Mouse (Mus musculus) layer of hippocampus, adult 2 months (tissue): ENCODE results near the gene Ttc1. TPM values are rescaled to one million over a fixed set of nuclear protein-coding genes. Genes with fewer than 3 reads are reported as not detected.

Source experiments
- DNase-seq, 2 experiments: peaks; one replicate each; pipeline ENCODE4 v3.0.0; 2022; ENCODE audit warnings: low spot score in 2 of 2
- H3K27ac ChIP-seq: fragments of 200-600 bp; 2 replicates; pipeline ENCODE4 v1.8.1; 2022
- H3K4me3 ChIP-seq: fragments of 200-600 bp; 2 replicates; pipeline ENCODE4 v1.8.1; 2022; ENCODE audit warnings: mild to moderate bottlenecking
- CTCF ChIP-seq: fragments of 200-600 bp; conservative IDR thresholded peaks from 2 replicates; pipeline ENCODE4 v1.8.1; 2022; ENCODE audit warnings: antibody characterized with exemption, mild to moderate bottlenecking, moderate library complexity
- long read RNA-seq, 2 experiments: library from polyadenylated mRNA; stranded (forward); transcript quantifications; one replicate each; pipeline ENCODE4 v2.0.0; 2021; ENCODE audit warnings: borderline mapping rate in 2 of 2
- total RNA-seq, 2 experiments: library from RNA; stranded (reverse); gene quantifications; 2 replicates each; pipeline ENCODE4 v1.2.3; 2021

Gene Ttc1
- 10 to 100 TPM; 55.1 to 58.2 TPM for total RNA-seq
- long read RNA-seq, experiment 1, transcript Ttc1-201 (8 exons, 1,438 nt) = major isoform, 45 of 47 reads
- long read RNA-seq, experiment 1, partial matches to known transcripts = 1 of 47 reads
- long read RNA-seq, experiment 1, other reads (novel, unspliced or antisense) = 1 of 47 reads
- long read RNA-seq, experiment 2, transcript Ttc1-201 (8 exons, 1,438 nt) = major isoform, 65 of 73 reads
- long read RNA-seq, experiment 2, partial matches to known transcripts = 5 of 73 reads
- long read RNA-seq, experiment 2, other reads (novel, unspliced or antisense) = 3 of 73 reads

DNA sequence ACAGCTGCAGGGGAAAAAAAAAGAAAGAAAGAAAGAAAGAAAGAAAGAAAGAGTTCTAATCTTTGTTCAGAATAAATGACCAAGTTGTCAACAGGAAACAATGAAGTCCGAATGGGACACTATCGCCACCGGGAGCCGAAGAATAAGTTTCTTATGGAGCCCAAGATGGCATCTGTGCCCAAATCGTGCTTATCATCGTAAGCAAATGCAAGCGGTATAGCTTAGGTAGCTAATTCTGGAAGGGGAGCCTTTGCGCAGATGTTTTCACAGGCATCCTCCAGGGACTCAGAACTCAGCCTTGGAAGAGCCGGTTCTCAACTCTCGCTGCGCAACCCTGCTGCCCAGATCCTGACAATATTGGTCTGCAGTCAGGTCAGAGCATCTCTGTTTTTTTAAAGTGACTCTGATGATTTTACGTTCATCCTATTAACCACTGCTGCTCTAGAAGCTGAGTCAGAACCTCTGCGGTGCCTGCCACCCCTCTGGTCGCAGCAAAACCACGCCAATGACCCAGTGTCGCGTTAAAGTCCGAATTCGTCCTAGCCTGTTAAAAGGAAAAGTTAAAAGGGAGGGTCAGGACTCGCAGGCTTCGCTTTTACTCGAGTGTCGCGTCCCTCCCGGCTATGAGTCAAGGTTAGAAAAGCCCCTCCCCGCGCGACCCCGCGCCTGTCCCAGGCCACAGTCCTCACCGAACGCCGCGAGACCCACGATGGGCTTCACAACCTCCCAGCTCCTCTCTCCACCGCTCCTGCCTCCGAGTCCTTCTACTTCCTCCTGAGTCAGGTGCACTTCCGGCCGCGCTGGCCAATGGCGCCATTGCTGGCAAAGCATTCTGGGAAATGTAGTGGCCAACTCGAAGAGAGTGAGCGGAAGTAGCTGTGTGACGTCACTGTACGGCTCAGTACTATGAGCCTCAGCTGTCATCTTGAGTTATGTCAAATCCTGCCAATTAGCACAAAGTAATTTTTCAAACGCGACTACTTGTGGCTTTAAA, at the start of gene Ttc1:
Gene Ttc1, minus strand, starts transcription at position 776 of the 994 bp plus-strand sequence.
- no peak for TF ChIP-seq CTCF
- Histone ChIP-seq H3K27ac (peak within 1 kb of the TSS; percentile 85), H3K4me3 (peak within 1 kb of the TSS; percentile 93)
- peak; percentile 97 to 98 for DNase-seq

DNA sequence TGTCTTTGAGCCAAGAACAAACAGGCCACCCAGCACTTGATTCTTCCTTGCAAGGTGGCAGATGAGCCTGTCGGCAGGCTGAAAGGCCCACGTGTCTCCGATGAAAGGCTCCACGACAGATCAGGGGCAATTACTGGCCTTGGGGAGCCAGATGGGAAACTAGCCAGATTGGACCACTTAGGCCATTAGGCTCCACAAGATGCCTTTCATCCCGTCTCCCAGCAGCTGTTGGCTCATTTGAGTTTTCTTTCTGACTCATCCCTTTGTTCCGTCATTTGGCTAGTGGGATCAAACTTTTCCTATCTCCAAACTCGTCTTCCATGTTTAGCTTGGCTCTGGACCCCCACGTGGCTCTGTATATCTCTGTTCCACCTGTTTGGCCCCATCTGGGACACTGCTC, 48.2 kb upstream of the Ttc1 start:
- H3K27ac ChIP-seq = no peak overlapping the region
- no peak for DNase-seq
- no peak for TF ChIP-seq CTCF
- H3K4me3 ChIP-seq = no peak overlapping the region

DNA sequence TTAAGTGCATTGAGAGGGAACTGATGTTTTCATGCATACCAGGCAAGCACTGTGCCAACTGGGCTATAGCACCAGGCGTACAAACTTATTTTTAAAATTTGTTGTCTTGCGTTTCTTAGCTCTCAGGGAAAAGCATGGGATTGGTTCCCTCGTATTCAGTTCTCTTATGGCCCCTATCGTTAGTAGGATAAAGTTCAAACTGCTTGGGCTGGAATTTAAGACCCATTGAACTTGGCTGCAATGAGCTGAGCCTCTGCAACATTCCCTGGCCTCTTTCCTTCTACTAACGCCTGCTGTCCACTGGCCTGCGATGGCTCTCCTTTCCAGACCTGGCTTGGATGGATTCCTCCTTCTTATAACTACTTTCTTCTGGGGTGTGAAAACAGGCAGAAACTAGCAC, 42.6 kb upstream of the Ttc1 start:
- Histone ChIP-seq H3K27ac (no peak overlapping the region), H3K4me3 (no peak overlapping the region)
- TF ChIP-seq CTCF = no peak
- DNase-seq = no peak

DNA sequence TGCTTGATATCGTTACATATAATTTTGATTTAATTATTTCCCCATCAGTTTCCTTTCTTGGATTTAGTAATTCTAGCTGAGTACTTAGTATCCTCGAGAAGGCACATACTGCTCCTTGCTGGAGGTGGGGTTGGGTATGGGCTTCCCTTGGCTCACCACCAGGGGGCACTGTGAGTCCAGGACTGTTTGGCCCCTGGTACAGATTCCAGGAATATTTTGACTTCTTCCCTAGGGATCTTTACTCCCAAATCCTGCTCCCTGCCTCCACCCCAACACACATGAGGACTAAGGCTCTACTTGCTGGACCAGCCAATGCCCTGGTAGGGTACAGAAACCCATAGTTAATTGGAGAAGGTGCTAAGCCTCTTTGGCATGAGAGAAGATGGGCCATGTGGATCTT, 36.0 kb upstream of the Ttc1 start:
- no peak overlapping the region for H3K4me3 ChIP-seq
- no peak overlapping the region for H3K27ac ChIP-seq
- DNase-seq = peak; percentile 53 to 90
- TF ChIP-seq CTCF = peak; percentile 95

DNA sequence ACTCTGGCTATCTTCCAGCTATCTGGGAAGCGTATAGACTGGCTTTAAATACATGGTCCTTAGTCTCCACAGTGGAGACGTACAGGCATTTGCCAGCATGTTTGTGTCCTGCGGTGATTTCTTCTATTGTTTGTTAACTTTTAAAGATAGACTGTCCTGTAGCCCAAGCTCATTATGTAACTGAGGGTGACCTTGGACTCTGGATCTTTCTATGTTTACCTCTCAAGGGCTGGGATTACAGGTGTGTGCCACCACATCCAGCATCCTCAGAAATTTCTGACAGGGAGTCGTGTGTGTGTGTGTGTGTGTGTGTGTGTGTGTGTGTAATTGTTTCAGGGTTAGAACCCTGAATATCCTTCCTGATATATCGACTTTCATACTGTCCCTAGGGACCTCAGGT, 35.3 kb upstream of the Ttc1 start:
- H3K4me3 ChIP-seq = no peak overlapping the region
- no peak for DNase-seq
- TF ChIP-seq CTCF = no peak
- H3K27ac ChIP-seq = no peak overlapping the region

DNA sequence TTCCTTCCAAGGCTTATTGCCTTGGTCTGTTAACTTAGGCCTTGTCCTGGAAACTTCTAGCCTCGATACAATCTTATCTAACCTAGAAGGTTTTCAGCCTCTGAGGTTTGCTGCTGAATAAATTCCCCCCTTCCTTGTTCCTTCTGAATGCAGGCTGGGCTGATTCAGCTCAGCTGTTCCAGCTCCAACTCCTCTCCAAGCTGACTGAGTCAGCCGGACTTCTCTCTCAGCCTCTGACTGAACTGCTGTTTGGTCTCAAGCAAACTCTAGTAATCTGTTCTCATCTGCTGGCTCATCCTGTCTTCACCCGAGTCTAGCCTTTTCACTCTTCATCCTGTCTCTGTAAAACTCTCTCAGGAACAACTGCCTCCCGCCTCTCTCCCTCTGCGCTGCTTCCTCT, 31.7 kb upstream of the Ttc1 start:
- DNase-seq = no peak
- Histone ChIP-seq H3K4me3 (no peak overlapping the region), H3K27ac (no peak overlapping the region)
- no peak for TF ChIP-seq CTCF

DNA sequence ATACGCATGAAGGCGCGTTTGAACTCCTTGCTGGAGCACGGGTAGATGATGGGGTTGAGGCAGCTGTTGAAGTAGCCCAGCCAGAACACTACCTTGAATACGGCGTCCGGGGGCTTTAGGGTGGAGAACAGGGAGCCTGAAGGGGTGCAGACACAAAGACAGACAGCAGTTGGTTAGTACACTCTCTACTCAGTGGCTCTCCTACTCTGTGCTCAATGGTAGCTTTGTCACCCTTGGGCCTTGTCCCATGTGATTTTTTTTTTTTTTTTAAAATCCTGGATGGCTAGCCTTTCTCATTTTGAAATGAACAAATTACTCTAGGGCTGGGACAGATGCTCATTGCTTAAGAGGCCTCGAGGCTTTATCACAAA, 28.5 kb upstream of the Ttc1 start:
- no peak for DNase-seq
- 0 out of 2 replicates have a peak overlapping the region, but pooled peaks have one; percentile 28 for H3K4me3 ChIP-seq
- no peak for TF ChIP-seq CTCF
- H3K27ac ChIP-seq = no peak overlapping the region

DNA sequence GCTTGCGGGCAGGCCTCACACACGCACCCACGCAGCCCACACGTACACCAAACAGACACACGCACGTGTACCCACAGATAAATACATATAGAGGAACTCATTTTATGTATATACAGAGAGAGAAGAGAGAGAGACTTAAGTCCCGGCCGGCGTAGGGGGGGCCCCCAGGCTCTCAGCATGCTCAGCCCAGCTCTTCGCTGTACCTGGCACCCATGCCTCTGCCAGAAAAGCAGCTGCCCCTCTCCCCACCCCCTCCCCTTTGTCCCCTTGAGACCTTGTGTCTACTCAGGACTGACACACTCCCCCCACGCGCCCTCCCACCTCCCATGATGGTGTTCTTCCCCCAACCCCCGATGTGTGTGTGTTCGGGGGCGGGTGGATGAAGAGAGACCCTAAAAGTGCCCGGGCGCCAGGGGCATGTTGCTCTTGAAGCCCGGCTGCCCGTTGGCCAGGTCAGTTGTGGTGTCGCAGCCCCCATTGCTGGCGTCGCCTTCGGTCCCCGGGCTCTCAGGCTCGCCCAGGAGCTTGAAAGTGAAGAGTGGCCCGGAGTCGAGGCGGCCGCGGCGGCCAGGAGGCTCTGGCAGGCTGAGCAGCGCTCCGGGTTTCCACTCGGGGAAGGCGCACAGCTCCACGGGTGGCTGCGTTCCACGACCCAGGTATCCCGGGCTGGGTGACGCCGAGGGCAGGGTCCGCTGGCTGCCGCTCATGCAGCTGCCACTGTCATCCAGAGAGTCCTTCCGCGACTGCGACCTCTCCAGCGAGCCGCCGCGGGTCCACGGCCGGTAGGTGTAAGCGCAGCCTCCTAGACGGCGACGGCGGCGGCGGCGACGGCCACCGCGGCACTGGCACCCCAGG, 27.9 kb upstream of the Ttc1 start:
- no peak overlapping the region for H3K27ac ChIP-seq
- peak overlapping the region; percentile 28; the same call in 1 of the 2 replicates for H3K4me3 ChIP-seq
- no peak for DNase-seq
- no peak for TF ChIP-seq CTCF

DNA sequence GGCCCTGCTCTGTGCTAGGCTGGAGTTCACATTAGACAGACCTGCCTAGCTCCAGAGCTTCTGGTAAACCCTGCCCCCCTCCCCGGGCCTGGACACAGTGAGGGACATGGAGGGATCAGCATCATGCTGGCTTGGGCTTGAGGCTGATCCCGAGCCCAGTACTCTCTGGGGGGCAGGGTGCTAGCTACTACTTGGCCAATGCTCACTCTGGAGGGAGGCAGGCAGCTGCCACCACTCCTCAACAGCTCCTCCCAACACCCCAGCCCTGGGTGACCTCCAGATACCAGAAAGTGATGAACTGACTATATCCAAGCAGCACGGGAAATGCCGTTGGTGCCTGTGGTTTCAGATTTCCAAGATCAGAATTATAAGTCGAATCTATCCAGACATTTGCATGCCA, 25.9 kb upstream of the Ttc1 start:
- no peak overlapping the region for H3K4me3 ChIP-seq
- no peak for DNase-seq
- no peak overlapping the region for H3K27ac ChIP-seq
- no peak for TF ChIP-seq CTCF

DNA sequence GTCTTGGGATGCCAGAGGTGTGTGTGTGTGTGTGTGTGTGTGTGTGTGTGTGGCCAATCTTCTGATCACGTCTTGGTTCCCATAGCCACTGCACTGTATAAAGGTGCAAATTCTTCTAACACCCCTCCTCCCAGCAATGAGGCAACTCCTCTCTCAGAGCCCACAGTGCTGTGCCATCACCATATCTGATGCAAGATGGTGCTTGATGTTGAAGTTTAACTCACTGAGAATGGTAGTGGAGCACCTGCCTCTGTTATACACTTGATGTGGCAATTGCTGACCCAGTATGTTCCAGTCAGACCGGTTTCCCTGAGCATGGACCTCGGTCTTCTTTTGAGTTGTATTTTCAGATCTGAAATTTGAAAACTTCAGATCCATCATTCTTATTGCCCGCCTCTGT, 22.3 kb upstream of the Ttc1 start:
- Histone ChIP-seq H3K27ac (no peak overlapping the region), H3K4me3 (no peak overlapping the region)
- TF ChIP-seq CTCF = no peak
- no peak for DNase-seq

DNA sequence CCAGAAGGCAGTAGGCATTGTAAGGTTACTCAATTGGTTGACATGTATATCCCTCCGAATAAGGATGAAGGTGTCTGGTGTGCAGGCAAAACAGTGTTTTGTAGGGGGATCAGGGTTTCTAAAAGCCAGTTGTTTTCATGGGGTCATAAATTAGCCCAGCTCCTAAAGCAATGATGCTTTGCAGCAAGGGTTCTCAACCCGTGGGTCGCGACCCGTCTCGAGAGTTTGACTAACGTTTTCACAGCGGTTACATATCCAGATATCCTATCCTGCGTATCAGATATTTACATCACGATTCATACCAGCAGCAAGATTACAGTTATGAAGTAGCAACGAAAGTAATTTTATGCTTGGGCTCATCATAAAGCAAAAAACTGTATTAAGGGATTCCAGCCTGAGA, 19.9 kb upstream of the Ttc1 start:
- no peak for DNase-seq
- Histone ChIP-seq H3K27ac (no peak overlapping the region), H3K4me3 (no peak overlapping the region)
- TF ChIP-seq CTCF = no peak

DNA sequence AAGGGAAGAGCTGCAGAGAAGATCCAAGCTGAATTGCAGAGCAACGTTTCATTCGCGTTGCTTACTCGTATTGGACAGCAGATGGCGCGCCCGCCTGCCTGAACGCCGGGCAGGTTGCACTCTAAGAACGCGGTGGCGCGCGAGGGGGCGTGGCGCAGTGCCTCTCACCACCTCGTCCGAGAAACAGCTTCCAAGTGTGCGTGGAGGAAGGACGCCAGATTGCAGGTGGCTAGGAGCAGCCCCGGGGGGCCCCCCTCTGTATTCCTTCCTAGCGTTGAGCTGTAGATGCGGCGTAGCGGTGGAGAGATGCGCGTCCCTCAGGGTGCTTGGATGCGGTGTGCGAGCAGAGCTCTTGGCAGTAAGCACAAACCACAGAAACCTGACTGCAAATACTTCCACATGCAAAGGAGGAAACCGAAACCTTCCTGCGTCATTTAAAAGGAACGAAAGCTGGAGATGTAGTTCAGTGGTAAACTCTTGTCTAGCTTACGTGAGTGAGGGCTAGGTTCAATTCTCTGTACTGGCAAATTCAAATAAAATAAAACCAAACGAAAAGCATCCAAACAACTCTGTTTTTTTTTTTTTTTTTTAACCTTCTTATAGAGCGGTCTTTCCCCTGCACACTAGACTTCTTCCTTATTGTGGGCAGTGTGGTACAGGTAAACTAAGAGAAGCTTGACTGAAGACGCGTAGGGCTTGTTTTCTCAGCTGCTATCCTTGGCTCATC, 19.3 kb upstream of the Ttc1 start:
- DNase-seq = peak; percentile 61 to 75
- peak overlapping the region; percentile 52 for H3K4me3 ChIP-seq
- peak; percentile 88 for TF ChIP-seq CTCF
- H3K27ac ChIP-seq = no peak overlapping the region
